Mouse (Mus musculus) c-Kit-positive CD71-positive TER-119-positive erythroid progenitor cells, embryonic 14.5 days (primary cell): ENCODE measurements around the gene Tbxa2r.

Source experiments
- DNase-seq: peaks from one replicate; pipeline ENCODE4 v3.0.0-alpha.2; 2013; ENCODE audit warnings: low spot score

The Tbxa2r gene

DNA sequence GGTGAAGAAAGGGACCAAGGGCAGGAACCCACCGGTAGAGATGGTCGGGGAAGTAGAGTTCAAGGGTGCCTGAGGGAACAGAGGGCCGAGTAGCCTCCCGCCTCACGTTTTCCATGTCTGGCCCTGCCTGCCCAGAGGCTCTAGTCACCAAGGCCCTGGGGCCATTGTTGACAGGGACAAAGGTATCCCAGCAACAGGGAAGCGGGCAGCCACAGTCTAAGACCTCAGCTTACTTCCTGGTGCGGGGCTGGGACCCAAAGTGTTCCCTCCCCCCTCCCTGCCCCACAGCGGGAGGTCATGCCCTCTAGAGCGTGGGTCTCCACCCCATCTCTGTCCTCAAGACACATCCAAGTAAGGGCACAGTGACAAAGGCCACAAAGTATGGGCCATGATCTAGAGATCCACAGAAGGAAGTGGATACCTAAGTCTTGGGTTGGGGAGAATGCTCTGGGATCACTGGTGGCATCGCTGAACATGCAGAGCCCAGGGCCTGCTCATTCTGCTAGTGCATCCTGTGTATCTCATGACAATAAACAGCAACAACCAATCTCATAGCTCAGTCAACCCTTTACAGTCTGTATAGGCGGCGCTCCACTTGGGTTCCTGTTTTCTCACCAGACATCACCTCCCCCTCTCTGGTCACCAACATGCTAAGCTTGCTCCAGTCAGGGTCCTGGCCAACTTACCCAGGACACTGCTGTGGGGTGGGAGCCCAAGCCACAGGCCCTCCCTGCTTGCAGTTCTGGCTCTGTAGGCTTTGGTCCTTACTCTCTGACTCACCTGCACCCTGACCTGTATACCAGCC lies 37.3 kb downstream of the Tbxa2r start, which contains the start of gene 4930404N11Rik:
Gene 4930404N11Rik (minus strand): TSS at position 145 of the 805 bp plus-strand sequence.
- DNase-seq, result no peak

DNA sequence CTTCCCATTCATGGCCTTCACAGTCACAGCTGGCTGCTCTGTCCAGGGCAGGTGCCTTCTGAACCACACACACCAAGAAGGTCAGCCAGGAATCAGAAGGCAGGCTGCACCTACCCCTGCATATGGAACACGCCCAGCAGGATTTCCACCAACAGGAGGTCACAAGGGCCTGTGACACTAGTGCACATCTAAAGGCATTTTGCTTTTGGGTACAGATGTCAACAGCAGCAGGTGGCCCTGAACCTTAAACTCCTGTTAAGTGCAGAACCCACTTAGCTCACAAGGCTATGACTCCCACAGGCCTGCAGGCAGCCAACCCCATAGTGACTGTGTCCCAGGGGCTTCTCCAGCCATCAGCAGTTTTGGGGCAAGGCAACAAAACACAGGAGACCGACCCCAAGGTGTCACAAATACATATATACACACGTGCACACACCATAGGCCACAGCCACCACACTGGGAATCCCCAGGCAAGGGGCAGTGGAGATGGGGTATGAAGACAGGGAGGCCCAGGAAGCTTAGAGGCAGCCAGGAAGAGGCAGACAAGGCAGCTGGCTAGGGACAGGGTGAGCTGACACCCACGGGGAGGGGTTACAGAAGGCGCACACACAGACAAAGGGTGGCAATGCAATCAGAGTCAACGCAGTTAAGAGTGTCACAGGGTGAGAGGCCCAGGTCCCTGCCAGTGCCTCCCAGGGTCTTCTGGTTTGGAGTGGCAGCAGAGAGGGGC lies 38.1 kb downstream of the Tbxa2r start:
- no peak for DNase-seq

DNA sequence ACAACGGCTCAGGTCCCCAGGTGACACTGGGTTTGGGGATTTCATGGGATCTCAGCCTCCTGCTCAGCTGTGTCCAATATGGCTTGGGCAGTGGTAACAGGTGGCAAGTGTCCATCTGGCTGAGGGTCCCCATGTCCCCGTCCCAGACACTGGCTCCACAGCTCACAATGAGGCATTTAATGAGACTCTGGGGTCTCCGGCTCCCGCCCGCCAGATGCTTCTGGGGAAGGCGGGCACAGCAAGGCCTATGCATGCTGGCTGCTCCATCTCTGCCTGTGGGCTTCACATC lies 38.6 kb downstream of the Tbxa2r start:
- no peak for DNase-seq

DNA sequence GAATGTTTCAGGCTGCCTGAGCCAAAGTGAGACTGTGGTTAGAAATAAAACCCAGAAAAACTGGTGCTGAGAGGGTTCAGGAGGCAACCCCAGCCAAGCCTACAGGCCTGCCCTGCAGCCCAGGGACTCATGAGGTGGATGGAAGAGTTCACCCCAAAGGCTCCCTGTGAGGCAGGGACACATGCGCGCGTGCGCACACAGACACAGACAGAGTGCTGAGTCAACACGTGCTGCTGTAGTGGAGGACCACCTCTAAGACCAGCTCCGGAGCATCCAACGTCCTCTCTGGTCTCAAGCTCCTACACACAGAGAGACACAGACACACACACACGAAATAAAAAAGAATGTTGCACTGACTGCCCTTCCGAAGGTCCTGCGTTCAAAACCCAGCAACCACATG lies 46.8 kb downstream of the Tbxa2r start:
- DNase-seq, result no peak

DNA sequence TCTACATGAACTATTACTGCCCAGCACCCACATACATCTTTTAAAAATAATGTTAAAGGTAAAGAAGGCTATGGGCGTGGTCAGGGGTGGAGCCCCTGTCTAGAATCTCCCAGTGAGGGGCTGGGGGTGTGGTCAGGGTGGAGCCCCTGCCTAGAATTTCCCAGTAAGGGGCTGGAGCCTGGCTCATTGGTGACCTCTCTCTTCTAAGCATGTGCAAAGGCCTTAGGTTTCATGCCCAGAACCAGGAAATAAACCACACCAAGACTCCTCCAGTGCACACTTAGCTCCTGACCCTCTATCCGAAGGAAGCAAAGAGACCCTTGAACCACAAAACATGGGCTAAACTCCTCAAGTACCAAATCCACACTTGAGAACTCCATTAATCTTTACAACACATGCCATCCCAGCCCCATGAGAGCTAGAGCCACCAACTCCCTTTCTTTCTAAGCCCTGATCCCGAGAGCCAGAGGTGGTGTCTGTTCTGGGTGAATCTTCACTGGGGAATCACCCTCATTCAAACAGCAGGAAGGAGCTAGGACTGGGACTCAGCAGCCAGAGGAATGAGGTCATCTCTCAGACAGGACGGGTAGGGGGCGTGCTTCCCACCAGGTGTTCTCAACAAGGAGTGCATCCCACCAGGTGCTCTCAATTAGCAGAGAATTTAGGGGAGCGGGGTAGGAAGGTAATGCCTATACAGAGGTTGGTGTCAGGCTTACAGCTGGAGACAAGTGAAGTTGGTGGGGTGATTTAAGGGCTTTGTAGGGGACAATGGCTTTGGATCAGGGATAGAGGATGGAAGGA lies 48.2 kb downstream of the Tbxa2r start:
- DNase-seq, result peak; percentile 73

DNA sequence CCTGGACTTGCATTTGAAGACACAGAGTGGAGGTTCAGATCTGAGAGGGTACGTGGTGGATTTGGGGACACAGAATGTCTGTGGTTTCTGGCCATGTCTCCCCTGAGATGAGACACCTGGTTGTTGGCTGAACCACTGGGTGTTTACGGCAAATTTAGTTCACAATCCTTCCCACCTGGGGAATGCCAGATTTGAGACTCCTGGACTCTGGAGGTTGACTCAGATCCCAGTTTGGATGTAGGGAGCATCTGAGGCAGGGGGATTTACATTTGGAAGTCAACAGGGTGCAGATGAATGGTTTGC lies 48.8 kb downstream of the Tbxa2r start:
- no peak for DNase-seq

DNA sequence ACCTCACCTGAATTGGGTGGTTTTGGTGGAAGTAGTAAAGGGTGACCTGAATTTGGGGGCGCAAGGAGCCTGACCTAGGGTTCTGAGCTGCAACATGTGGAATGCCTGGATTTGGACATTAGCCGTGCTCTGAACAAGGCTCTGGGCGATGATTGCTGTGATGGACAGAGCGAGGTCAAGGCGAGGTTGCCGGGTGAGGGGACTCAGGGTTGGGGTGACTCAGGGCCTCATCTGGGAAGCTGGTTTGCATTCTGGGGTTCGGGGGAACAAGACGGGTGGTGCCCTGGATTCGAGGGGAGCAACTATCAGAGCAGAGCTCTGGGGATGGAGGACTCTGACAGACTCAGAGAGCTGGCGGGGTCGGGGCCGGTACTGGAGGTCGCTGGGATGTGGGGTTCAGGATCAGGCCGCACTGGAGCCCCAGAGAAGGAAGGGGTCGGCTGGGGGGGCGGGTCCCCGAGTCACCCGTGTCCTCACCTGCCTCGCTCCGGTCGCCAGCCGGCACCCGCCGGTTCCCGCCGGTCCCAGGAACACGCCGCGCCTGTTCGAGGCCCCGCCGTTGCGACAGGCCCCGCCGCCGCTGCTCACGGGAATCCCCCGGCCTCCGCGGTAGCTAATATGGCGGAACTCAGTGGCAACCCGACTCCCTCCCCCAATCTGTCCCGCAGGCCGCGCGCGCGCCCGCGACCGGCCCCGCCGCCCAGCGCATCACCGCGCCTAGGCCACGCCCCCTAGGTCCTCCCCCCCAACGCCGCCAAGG lies 49.4 kb downstream of the Tbxa2r start, which contains the start of gene Fzr1:
Gene Fzr1 (minus strand): TSS at position 724 of the 760 bp plus-strand sequence.
- no peak for DNase-seq

DNA sequence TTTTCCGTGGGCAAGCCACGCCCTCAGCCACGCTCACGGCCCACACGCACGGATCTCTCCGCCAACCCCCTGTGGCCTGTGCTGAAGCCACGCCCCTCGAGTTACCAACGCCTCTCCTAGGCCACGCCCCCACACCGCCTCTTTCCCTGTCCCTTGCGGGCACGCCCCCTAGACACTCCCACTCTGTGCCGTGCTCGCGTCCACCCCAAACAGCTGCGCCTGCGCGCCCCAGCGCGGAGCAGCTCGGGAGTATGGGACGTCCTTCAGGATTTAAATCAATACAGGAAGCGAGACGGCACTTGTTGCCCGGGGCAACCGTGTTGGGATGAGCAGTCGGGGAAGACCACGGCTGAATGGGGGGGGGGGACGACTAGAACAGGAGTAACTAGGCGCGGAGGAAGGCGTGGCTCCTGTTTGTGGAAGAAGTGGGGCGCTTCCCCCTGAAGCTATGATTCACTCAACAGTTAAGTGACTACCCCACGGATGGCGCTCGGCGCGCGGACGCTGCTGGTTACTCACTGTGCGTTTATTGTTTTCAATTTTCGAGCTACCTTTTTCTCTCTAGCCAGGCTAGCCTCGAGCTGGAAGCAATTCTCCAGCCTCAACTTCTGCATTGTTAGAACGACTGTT lies 50.1 kb downstream of the Tbxa2r start:
- DNase-seq, result peak; percentile 100

DNA sequence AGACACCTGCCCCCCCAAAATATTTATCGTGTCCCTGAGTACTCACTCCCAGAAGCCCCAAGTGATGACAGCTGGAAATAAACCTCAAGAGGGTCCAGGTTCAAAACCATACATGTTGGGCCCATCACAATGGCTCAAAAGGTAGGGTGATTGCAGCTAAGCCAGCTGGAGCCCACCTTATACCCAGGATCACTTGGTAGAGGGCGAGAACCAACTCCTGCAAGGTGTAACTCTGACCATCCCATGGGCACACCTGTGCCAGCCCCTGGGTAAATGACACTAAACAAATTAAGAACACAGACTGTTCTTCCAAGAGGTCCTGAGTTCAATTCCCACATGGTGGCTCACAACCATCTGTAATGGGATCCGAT lies 50.6 kb downstream of the Tbxa2r start:
- no peak for DNase-seq

DNA sequence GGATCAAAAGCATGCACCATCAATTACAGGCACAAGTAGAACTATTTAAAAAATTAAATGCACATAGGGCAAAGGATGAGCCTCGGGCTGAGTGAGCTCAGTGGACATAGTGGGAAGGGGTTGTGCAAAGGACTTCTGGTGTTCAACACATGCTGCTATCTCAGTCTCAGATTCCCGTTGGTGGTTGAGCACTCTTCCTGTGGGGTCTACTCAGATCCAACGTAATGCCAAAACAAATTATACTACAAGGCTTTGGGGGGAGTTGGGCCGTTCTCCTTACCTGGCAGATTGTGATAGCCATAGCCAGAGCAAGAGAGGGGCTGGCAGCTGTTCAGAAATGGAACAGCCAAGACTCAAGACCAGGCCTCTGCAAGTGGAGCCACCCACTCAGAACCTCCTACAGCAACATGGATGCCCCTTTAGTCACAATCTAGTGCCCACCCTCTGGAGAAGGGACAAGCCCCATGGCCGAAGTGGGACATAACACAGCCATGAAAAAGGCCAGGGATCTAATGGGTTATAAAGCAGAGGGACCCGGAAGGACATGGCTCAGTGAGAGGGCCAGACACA lies 51.4 kb downstream of the Tbxa2r start:
- no peak for DNase-seq

DNA sequence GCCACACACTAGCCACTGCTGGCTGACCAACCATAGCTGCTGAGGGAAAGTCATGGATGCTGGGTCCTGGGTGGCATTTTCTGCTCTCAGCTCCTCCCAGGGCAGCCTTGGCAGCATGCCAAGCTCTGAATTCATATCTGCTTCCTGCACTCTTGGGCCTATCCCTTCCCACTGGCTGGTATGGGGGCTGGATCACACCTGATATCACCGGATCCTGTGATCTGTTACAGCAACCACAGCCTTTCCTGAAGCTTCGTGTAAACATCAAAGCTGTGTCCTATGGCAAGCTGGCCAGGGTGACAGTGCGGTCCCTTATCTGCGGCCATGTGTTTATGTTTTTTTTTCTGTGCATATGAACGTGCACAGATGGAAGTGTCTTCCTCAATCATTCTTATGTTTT lies 53.5 kb downstream of the Tbxa2r start:
- DNase-seq, result peak; percentile 98

DNA sequence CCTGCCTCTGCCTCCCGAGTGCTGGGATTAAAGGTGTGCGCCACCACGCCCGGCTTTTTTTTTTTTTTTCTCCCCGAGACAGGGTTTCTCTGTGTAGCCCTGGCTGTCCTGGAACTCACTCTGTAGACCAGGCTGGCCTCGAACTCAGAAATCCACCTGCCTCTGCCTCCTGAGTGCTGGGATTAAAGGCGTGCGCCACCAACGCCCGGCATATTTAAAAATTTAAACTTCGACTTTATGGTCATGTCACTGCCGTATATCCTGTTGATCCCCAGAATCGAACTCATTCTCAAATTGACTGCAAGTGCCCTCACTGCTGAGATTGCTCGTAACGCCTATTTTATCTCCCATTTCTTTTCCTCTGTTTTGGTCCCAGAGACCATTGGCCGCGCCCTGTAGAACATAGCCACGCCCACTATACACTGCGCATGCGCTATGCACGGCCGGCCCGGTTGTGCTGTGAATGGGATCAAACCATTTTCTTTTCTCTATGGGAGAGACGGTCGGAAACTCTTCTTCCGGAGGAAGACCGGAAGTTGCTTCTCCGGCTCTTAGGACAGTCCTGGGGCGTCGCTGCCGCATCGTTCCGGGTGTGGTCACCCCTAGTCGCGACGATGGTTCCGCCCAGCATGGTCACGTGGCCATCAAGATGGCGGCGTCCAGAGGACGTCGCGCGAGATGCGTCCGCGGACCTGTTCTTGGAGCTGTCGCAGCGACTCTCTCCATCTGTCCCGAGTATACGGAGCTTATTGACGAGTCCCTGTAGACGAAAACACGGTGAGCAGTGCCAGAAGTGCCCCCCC lies 55.5 kb downstream of the Tbxa2r start, which contains the start of the genes Dohh and Gm48551:
Gene Dohh (plus strand): TSS at position 627 of the 803 bp plus-strand sequence.
Gene Gm48551 (plus strand): TSS at position 665 of the 803 bp plus-strand sequence.
- DNase-seq, result peak; percentile 100

DNA sequence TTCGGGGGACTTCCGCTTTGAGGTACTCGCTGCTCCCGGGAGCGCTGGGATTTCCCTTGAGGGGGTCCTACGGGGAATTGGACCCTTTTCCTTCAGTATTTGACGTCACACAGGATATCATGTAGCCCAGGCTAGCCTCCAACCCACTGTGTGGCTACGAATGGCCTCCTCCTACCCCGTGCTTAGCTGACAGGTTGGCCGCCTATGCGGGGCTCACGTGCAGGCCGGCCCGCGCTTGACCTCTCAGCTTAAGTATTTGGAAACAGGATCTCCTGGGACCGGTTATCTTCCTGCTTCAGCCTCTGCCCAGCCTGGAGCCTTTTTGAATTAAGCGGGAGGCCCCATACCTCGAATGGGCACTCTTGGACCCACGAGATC lies 56.1 kb downstream of the Tbxa2r start:
- no peak for DNase-seq
